14 mouse cellular contexts compared by ENCODE assay signal in the genomic region with DNA sequence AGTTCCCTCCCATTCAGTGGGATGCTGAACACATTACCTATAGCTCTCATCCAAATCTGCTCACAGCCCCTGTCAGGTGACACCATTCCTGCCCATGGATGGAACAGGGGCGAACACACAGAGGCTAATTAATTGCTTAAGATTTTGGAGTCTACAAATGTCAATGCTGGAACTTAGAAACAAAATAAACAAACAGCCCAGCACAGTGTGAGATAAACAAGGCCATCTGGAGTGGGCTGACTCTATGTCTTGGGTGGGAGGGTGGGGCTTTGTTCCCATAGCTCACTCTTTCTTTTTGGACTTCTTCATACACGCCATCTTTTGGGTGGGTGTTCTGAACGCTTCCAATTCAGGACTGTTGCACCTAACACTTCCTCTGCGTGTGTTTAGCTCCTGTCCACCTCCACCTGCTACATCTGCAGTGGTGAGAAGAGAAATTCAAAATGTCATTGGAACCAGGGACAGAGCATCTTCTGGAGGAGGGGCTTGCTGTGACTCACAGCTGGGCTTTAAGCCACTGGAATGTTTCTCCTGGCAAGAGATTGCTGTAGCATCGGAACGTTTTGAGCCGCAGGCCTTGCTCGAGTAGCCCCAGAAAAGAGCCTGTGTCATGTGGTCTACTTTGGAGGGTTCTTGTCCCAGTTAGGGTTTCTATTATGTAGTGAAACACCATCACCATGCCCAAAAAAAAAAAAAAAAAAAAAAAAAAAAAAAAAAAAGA. TPM values are rescaled to one million over a fixed set of nuclear protein-coding genes. Genes with fewer than 3 reads are reported as not detected.
DNase-seq lines count a peak whose midpoint lies in the region; ATAC-seq lines count a peak whose summit lies in the region.
"Had no signal": no experiment of that assay in that cellular context is flagged by ENCODE, and none has a peak within 500 bp of the region (broad histone marks: within the 10 kb centered on the region; RNA-seq: fewer than 3 reads in every experiment).

No protein-coding gene starts in this region.

- 65% methylated on average over 8 of the region's 8 CpGs for WGBS in embryonic facial prominence, embryonic 14.5 days
- 85% methylated on average over 8 of the region's 8 CpGs for WGBS in embryonic facial prominence, embryonic 10.5 days
- WGBS in hindbrain, embryonic 13.5 days, result 81% methylated on average over 8 of the region's 8 CpGs

- H3K27ac ChIP-seq in embryonic facial prominence, embryonic 14.5 days (replicated peaks; ENCODE audit: low read depth, low read length), result no peak overlapping the region
- no peak overlapping the region for H3K27ac ChIP-seq in embryonic facial prominence, embryonic 10.5 days (replicated peaks)
- no peak overlapping the region for H3K27ac ChIP-seq in hindbrain, embryonic 13.5 days
- H3K27ac ChIP-seq: heart, embryonic 10.5 days; liver, embryonic 13.5 days; midbrain, embryonic 12.5 days; neural tube, embryonic 13.5 days had no signal

- H3K36me3 ChIP-seq in embryonic facial prominence, embryonic 14.5 days (ENCODE audit: control insufficient read depth, insufficient read depth, low read length), result no peaks in the 10 kb centered on the region
- no peaks in the 10 kb centered on the region for H3K36me3 ChIP-seq in embryonic facial prominence, embryonic 10.5 days (replicated peaks)
- no peaks in the 10 kb centered on the region for H3K36me3 ChIP-seq in hindbrain, embryonic 13.5 days
- H3K36me3 ChIP-seq: heart, embryonic 10.5 days; liver, embryonic 13.5 days; midbrain, embryonic 12.5 days; neural tube, embryonic 13.5 days had no signal

- no peak overlapping the region for H3K9ac ChIP-seq in embryonic facial prominence, embryonic 14.5 days (ENCODE audit: low read depth, low read length)
- no peak overlapping the region for H3K9ac ChIP-seq in hindbrain, embryonic 13.5 days
- H3K9ac ChIP-seq: liver, embryonic 13.5 days; midbrain, embryonic 12.5 days; neural tube, embryonic 13.5 days had no signal

- no peak for ATAC-seq in embryonic facial prominence, embryonic 14.5 days (ENCODE audit: low read depth)
- no peak for ATAC-seq in hindbrain, embryonic 13.5 days (ENCODE audit: low FRiP score)
- ATAC-seq: forebrain, embryonic 14.5 days; inflammation-experienced regulatory T-cells, adult 6 months had no signal

- H3K27me3 ChIP-seq in embryonic facial prominence, embryonic 14.5 days (replicated peaks; ENCODE audit: control insufficient read depth, insufficient read depth, low read length), result no peaks in the 10 kb centered on the region
- H3K27me3 ChIP-seq in embryonic facial prominence, embryonic 10.5 days (replicated peaks; ENCODE audit: low read depth, poor library complexity, severe bottlenecking), result no peaks in the 10 kb centered on the region
- H3K27me3 ChIP-seq in hindbrain, embryonic 13.5 days, result peaks cover 37% of the 10 kb centered on the region

- H3K9me3 ChIP-seq in embryonic facial prominence, embryonic 14.5 days (ENCODE audit: control insufficient read depth, low read length), result no peaks in the 10 kb centered on the region
- H3K9me3 ChIP-seq in embryonic facial prominence, embryonic 10.5 days, result no peaks in the 10 kb centered on the region
- H3K9me3 ChIP-seq in hindbrain, embryonic 13.5 days, result peaks cover 6% of the 10 kb centered on the region; the same call in 1 of the 2 replicates
- H3K9me3 ChIP-seq: heart, embryonic 10.5 days; liver, embryonic 13.5 days had no signal

- peaks cover 6% of the 10 kb centered on the region; the same call in 1 of the 2 replicates for H3K4me1 ChIP-seq in embryonic facial prominence, embryonic 14.5 days (ENCODE audit: control insufficient read depth, insufficient read depth, low read length)
- H3K4me1 ChIP-seq in embryonic facial prominence, embryonic 10.5 days, result peaks cover 10% of the 10 kb centered on the region
- H3K4me1 ChIP-seq in hindbrain, embryonic 13.5 days (replicated peaks), result 0 out of 2 replicates have a peak, but pooled peaks cover 10% of the 10 kb centered on the region
- H3K4me1 ChIP-seq: liver, embryonic 13.5 days; midbrain, embryonic 12.5 days had no signal

- H3K4me3 ChIP-seq in embryonic facial prominence, embryonic 14.5 days (ENCODE audit: low read depth, low read length), result no peak overlapping the region
- H3K4me3 ChIP-seq in embryonic facial prominence, embryonic 10.5 days, result no peak overlapping the region
- no peak overlapping the region for H3K4me3 ChIP-seq in hindbrain, embryonic 13.5 days
- H3K4me3 ChIP-seq: heart, embryonic 10.5 days; liver, embryonic 13.5 days; midbrain, embryonic 12.5 days; neural tube, embryonic 13.5 days had no signal

- H3K4me2 ChIP-seq in embryonic facial prominence, embryonic 14.5 days (ENCODE audit: low read depth, low read length), result no peak overlapping the region
- H3K4me2 ChIP-seq in hindbrain, embryonic 13.5 days, result no peak overlapping the region
- H3K4me2 ChIP-seq: liver, embryonic 13.5 days; midbrain, embryonic 12.5 days; neural tube, embryonic 13.5 days had no signal

- peak; percentile 47 for DNase-seq in embryonic facial prominence, embryonic 14.5 days (ENCODE audit: low spot score)
- no peak for DNase-seq in embryonic facial prominence, embryonic 10.5 days (ENCODE audit: low spot score)
- peak; percentile 24 for DNase-seq in layer of hippocampus, adult 9-11 months
- DNase-seq in layer of hippocampus, postnatal 14 days (ENCODE audit: low spot score in 2 of 2), result no peak
- DNase-seq in adrenal gland, adult 8-10 months, result peak; percentile 71
- DNase-seq in lung, postnatal 4 days, result peak; percentile 33 to 48
- no peak for DNase-seq in spleen, postnatal 4 days (ENCODE audit: low spot score in 2 of 2)
- DNase-seq: liver, embryonic 13.5 days had no signal

RNA-seq across cellular contexts. Expression of gene 9530068E07Rik, which starts 37.0 kb away (rescaled TPM):
- polyA plus RNA-seq in embryonic facial prominence, embryonic 14.5 days (2014; fragmentation: Nextera tagmentation; extraction: Ambion mirVana), result 199 and 218 TPM in 2 replicates
- 165 and 169 TPM in 2 replicates for polyA plus RNA-seq in embryonic facial prominence, embryonic 10.5 days (2016; fragmentation: Nextera tagmentation; extraction: Ambion mirVana)
- total RNA-seq in layer of hippocampus, postnatal 14 days (2021), result 10 to 100 TPM; 82.2 to 82.4 TPM
- 100 to 1,000 TPM; 147 to 165 (median 157) TPM for total RNA-seq in adrenal gland, adult 8-10 months (2022)
- 129 TPM in 2 replicates for polyA plus RNA-seq in hindbrain, embryonic 13.5 days (2015; fragmentation: Nextera tagmentation; extraction: Ambion mirVana)

Comparison
In these comparisons a context has a peak if more than half of its experiments do, and no peak if none do; other contexts are left out.
1. DNase-seq: peak in embryonic facial prominence, embryonic 14.5 days (single experiment), layer of hippocampus, adult 9-11 months (single experiment), adrenal gland, adult 8-10 months (single experiment) and lung, postnatal 4 days (2 of 2); none in embryonic facial prominence, embryonic 10.5 days (single experiment), layer of hippocampus, postnatal 14 days (0 of 2) and spleen, postnatal 4 days (0 of 2).